ENCODE assay signal across 9 mouse cellular contexts in the genomic region with DNA sequence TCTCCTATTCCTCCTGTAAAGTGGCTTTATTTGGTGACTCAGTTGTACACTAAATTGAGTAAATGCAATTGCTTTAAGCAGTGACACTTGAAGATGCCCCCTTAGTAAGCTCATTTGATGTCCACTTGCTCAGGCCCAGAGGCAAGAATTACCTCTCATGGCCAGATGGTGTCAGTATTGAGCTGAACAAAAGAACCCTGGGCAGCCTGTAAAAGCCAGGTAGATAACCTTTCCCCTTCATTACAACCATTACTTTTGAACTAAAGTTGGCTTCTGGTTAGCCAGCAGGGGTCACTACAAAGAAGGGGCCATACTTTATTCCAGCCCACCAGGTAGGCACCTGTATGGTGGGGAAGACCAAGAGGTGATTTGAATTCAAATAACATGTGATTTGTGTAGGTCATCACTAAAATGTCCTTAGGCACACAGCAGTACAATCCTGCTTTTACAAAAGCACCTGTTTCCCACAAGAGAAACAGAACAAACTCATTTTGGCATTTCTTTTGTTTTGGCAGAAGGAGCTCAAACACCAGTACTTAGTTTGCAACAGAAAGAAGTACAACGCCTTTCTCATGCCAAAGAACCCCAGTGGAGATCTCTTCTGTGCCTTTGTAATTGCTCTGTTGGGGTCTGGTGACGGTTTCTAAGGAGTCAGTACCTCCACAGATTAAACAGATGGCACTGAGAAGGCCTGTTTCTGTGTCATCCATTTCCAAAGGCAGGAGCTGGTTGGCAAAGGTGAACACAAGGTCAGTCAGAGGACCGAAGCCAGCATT.
DNase-seq lines count a peak whose midpoint lies in the region; ATAC-seq and TF ChIP-seq lines count a peak whose summit lies in the region.
"Had no signal": no experiment of that assay in that cellular context is flagged by ENCODE, and none has a peak within 500 bp of the region (broad histone marks: within the 10 kb centered on the region; RNA-seq: fewer than 3 reads in every experiment).

No protein-coding gene starts in this region.

- H3K4me3 ChIP-seq in forebrain, embryonic 13.5 days = no peak overlapping the region
- H3K4me3 ChIP-seq in hindbrain, embryonic 12.5 days = no peak overlapping the region
- no peak overlapping the region for H3K4me3 ChIP-seq in spleen, adult 2 months (ENCODE audit: extremely low read depth, insufficient read depth, insufficient read length)
- H3K4me3 ChIP-seq: myocyte had no signal

- no peaks in the 10 kb centered on the region for H3K9me3 ChIP-seq in forebrain, embryonic 13.5 days (replicated peaks)
- H3K9me3 ChIP-seq in hindbrain, embryonic 12.5 days (replicated peaks) = no peaks in the 10 kb centered on the region

- peaks cover 44% of the 10 kb centered on the region for H3K36me3 ChIP-seq in forebrain, embryonic 13.5 days (ENCODE audit: poor library complexity, severe bottlenecking)
- peaks cover 33% of the 10 kb centered on the region for H3K36me3 ChIP-seq in hindbrain, embryonic 12.5 days
- H3K36me3 ChIP-seq in spleen, adult 2 months (ENCODE audit: control insufficient read depth, insufficient read depth, low read length) = peaks cover 10% of the 10 kb centered on the region; the same call in 1 of the 2 replicates

- H3K4me2 ChIP-seq in forebrain, embryonic 13.5 days = no peak overlapping the region
- H3K4me2 ChIP-seq in hindbrain, embryonic 12.5 days (replicated peaks) = no peak overlapping the region

- 54% methylated on average over 3 of the region's 3 CpGs for WGBS in forebrain, embryonic 13.5 days
- 35% methylated on average over 3 of the region's 3 CpGs for WGBS in hindbrain, embryonic 12.5 days
- 92% methylated on average over 3 of the region's 3 CpGs for WGBS in spleen, adult 2 months

- ATAC-seq in forebrain, embryonic 13.5 days = peak; percentile 36
- peak; percentile 41 for ATAC-seq in hindbrain, embryonic 12.5 days (ENCODE audit: low FRiP score)

- TF ChIP-seq CTCF in spleen, adult 2 months (IDR thresholded peaks at IDR 0.05; ENCODE audit: extremely low read depth, insufficient read depth, insufficient read length, insufficient replicate concordance) = peak; percentile 44; the same call in 1 of the 2 replicates

- no peak overlapping the region for H3K9ac ChIP-seq in forebrain, embryonic 13.5 days
- no peak overlapping the region for H3K9ac ChIP-seq in hindbrain, embryonic 12.5 days

- H3K4me1 ChIP-seq in forebrain, embryonic 13.5 days = no peaks in the 10 kb centered on the region
- peaks cover under 1% of the 10 kb centered on the region; the same call in 1 of the 2 replicates for H3K4me1 ChIP-seq in hindbrain, embryonic 12.5 days
- H3K4me1 ChIP-seq in spleen, adult 2 months (ENCODE audit: control insufficient read depth, insufficient read depth, insufficient read length) = no peaks in the 10 kb centered on the region

- no peak for TF ChIP-seq POLR2A in spleen, adult 2 months (IDR thresholded peaks at IDR 0.05; ENCODE audit: low read depth, low read length)

- DNase-seq in testis, postnatal 10 days (ENCODE audit: low spot score) = peak; percentile 52
- DNase-seq in testis, postnatal 14 days (ENCODE audit: low spot score) = no peak
- DNase-seq in c-Kit-positive CD71-positive TER-119-positive erythroid progenitor cells, embryonic 14.5 days (ENCODE audit: low spot score) = peak; percentile 51
- DNase-seq in layer of hippocampus, adult 9-11 months = peak; percentile 36
- DNase-seq in mesoderm, embryonic 11.5 days (ENCODE audit: low read depth, low spot score) = peak; percentile 63
- DNase-seq in spleen, adult 2 months (ENCODE audit: low read depth in 1 of 2, low spot score in 2 of 2) = peak; percentile 14 to 23

- no peak overlapping the region for H3K27ac ChIP-seq in forebrain, embryonic 13.5 days
- H3K27ac ChIP-seq in hindbrain, embryonic 12.5 days = no peak overlapping the region; the same call in 1 of the 2 replicates
- no peak overlapping the region for H3K27ac ChIP-seq in spleen, adult 2 months (ENCODE audit: insufficient read depth, low read length)

- no peaks in the 10 kb centered on the region for H3K27me3 ChIP-seq in forebrain, embryonic 13.5 days
- H3K27me3 ChIP-seq in hindbrain, embryonic 12.5 days = no peaks in the 10 kb centered on the region
- H3K27me3 ChIP-seq in spleen, adult 2 months (ENCODE audit: control insufficient read depth, insufficient read depth, low read length) = no peaks in the 10 kb centered on the region
